Mouse (Mus musculus): ENCODE data around the gene Plvap.
A peak's percentile ranks its signal among the peaks of the same experiment; 100 is the strongest.

Gene Plvap

GRCm38 (mm10) chr8:71487691-71488445, 23.7 kb downstream of the Plvap start, which contains the start of gene Gtpbp3:
Gene Gtpbp3 (plus strand): TSS chr8:71488103.
- peak; percentile 82 for DNase-seq (ENCODE audit: low spot score)

GRCm38 (mm10) chr8:71486136-71486529, 25.4 kb downstream of the Plvap start:
- DNase-seq (ENCODE audit: low spot score): no peak

GRCm38 (mm10) chr8:71485142-71486135, 26.1 kb downstream of the Plvap start, which contains the start of gene Ano8:
Gene Ano8 (minus strand): TSS chr8:71485963.
- peak; percentile 86 for DNase-seq (ENCODE audit: low spot score)

GRCm38 (mm10) chr8:71484736-71485135, 26.8 kb downstream of the Plvap start:
- DNase-seq (ENCODE audit: low spot score): no peak

GRCm38 (mm10) chr8:71483932-71484331, 27.6 kb downstream of the Plvap start:
- peak; percentile 85 for DNase-seq (ENCODE audit: low spot score)

- DNase-seq (ENCODE audit: low spot score): no peak
Observed at GRCm38 (mm10) chr8:71478943-71479342, 32.6 kb downstream of the Plvap start.

- DNase-seq (ENCODE audit: low spot score): no peak
Observed at GRCm38 (mm10) chr8:71477196-71477845, 34.2 kb downstream of the Plvap start.

- DNase-seq (ENCODE audit: low spot score): peak; percentile 80
Observed at GRCm38 (mm10) chr8:71476099-71476940, 35.2 kb downstream of the Plvap start.

GRCm38 (mm10) chr8:71475702-71476075, 35.9 kb downstream of the Plvap start:
- no peak for DNase-seq (ENCODE audit: low spot score)

- DNase-seq (ENCODE audit: low spot score): no peak
Observed at GRCm38 (mm10) chr8:71474785-71475701, 36.5 kb downstream of the Plvap start.

GRCm38 (mm10) chr8:71474344-71474743, 37.2 kb downstream of the Plvap start:
- DNase-seq (ENCODE audit: low spot score): no peak

- DNase-seq (ENCODE audit: low spot score): no peak
Observed at GRCm38 (mm10) chr8:71472601-71473386, 38.8 kb downstream of the Plvap start.

- DNase-seq (ENCODE audit: low spot score): no peak
Observed at GRCm38 (mm10) chr8:71471861-71472260, 39.7 kb downstream of the Plvap start.

GRCm38 (mm10) chr8:71470913-71471255, 40.7 kb downstream of the Plvap start:
- DNase-seq (ENCODE audit: low spot score): no peak

GRCm38 (mm10) chr8:71470146-71470912, 41.2 kb downstream of the Plvap start:
- no peak for DNase-seq (ENCODE audit: low spot score)

- DNase-seq (ENCODE audit: low spot score): peak; percentile 83
Observed at GRCm38 (mm10) chr8:71469411-71469810, 42.1 kb downstream of the Plvap start.

- peak; percentile 98 for DNase-seq (ENCODE audit: low spot score)
Observed at GRCm38 (mm10) chr8:71468916-71469315, 42.6 kb downstream of the Plvap start, which contains the start of gene Dda1. Gene Dda1 (plus strand): TSS chr8:71469199.

GRCm38 (mm10) chr8:71468001-71468400, 43.6 kb downstream of the Plvap start:
- DNase-seq (ENCODE audit: low spot score): no peak

- no peak for DNase-seq (ENCODE audit: low spot score)
Observed at GRCm38 (mm10) chr8:71467201-71467600, 44.4 kb downstream of the Plvap start.

All from testis, postnatal 14 days (tissue).